Mouse (Mus musculus) ES-E14 (cell line): ENCODE measurements around the gene Tbx6.

Source experiments
- CHD2 ChIP-seq: IDR thresholded peaks from 2 replicates; pipeline ENCODE4 v1.6.1; 2014; ENCODE audit warnings: mild to moderate bottlenecking, low read depth, low read length, inconsistent platforms
- HCFC1 ChIP-seq: IDR thresholded peaks from 2 replicates; pipeline ENCODE4 v1.6.1; 2012; ENCODE audit warnings: low read length, inconsistent platforms, borderline replicate concordance; ENCODE audit not compliant: insufficient read depth
- MAFK ChIP-seq: IDR thresholded peaks from 2 replicates; pipeline ENCODE4 v1.6.1; 2014; ENCODE audit warnings: mild to moderate bottlenecking, low read depth, low read length, inconsistent platforms; ENCODE audit not compliant: insufficient read depth
- ZC3H11A ChIP-seq: IDR thresholded peaks from 2 replicates; pipeline ENCODE4 v1.6.1; 2012; ENCODE audit warnings: low read depth, mild to moderate bottlenecking, inconsistent platforms, low read length, borderline replicate concordance
- ZNF384 ChIP-seq: IDR thresholded peaks from 2 replicates; pipeline ENCODE4 v1.6.1; 2012; ENCODE audit warnings: low read depth, low read length, inconsistent platforms

- TF ChIP-seq HCFC1 (no peak), ZNF384 (no peak), ZC3H11A (no peak), CHD2 (no peak), MAFK (no peak)
These were observed 36.3 kb downstream of the Tbx6 start for GRCm38 (mm10) chr7:126817595-126817994.
